Mouse (Mus musculus) gastrocnemius, adult 8-10 months (tissue): ENCODE data around the gene Ifit1bl2. TPM values are rescaled to one million over a fixed set of nuclear protein-coding genes. Genes with fewer than 3 reads are reported as not detected.

Source experiments
- total RNA-seq, 4 experiments: library from RNA; stranded (reverse); gene quantifications; 2 replicates each; pipeline ENCODE4 v1.2.4; 2022

Gene Ifit1bl2
- total RNA-seq, 4 experiments from 2014 or later = not detected

Other genes starting within 250 kb of the Ifit1bl2 start
- not detected for gene Ch25h, start 165.6 kb downstream of the Ifit1bl2 start, total RNA-seq
- 1 to 10 TPM; 3.6 to 5.5 (median 4.9) TPM for gene Lipa, start 113.3 kb downstream of the Ifit1bl2 start, total RNA-seq
- gene Ifit2, start 90.0 kb downstream of the Ifit1bl2 start, total RNA-seq = 1 to 10 TPM in 1 of 4 experiments, under 1 TPM in 3; 0.46 to 1.3 (median 0.79) TPM
- 1 to 10 TPM in 1 of 4 experiments, under 1 TPM in 2, not detected in 1; 0.48 to 1.7 (median 0.79) TPM for gene Ifit3, start 57.2 kb downstream of the Ifit1bl2 start, total RNA-seq
- gene Ifit1bl1, start 38.8 kb downstream of the Ifit1bl2 start, total RNA-seq = not detected
- gene Ifit3b, start 32.8 kb downstream of the Ifit1bl2 start, total RNA-seq = 1 to 10 TPM in 3 of 4 experiments, under 1 TPM in 1; 0.64 to 2.1 (median 1.2) TPM
- under 1 TPM; 0.21 to 0.76 (median 0.27) TPM for gene Ifit1, start 128 bp upstream of the Ifit1bl2 start, total RNA-seq
- gene Slc16a12, start 106.5 kb upstream of the Ifit1bl2 start, total RNA-seq = 1 to 10 TPM in 1 of 4 experiments, under 1 TPM in 3; 0.34 to 1.8 (median 0.44) TPM
- 10 to 100 TPM in 2 of 4 experiments, 1 to 10 TPM in 2; 8.6 to 13.8 (median 10.0) TPM for gene Pank1, start 238.7 kb upstream of the Ifit1bl2 start, total RNA-seq